Mouse (Mus musculus): ENCODE data around the gene Krt73.

Krt73 gene

DNA sequence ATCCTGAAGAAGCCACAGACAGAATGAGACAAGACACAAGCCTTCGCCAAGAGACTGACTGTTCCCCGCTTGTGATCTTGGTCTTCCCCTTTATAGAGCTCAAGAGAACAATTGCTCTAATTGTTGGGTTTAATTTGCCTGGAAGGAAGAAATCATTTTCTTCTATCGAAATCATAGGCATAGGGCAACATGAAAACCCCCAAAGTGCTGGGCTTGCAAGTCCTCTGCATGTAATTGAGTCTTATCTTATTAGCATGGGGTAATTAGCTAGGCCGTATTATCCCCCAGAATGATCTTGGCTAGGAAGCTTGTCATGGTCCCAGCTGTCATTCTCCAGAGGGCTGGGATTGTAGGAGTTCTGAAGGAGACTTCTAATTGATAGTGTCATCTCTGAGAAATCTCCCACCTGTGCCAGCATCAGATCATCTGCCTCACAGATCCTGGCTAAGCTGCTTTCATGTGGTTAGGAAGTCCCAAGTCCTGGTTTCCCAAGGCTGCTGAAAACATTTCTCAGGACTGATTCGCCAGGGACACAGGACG is at the start of gene Krt73:
Gene Krt73, minus strand, starts transcription at position 51 of the 540 bp plus-strand sequence.
- in situ Hi-C loops (cut with MboI, MseI): loop anchor here in 1 of 2 experiments (10.0 kb wide), 1 partner anchor 988 kb away; no protein-coding TSS in a partner anchor

DNA sequence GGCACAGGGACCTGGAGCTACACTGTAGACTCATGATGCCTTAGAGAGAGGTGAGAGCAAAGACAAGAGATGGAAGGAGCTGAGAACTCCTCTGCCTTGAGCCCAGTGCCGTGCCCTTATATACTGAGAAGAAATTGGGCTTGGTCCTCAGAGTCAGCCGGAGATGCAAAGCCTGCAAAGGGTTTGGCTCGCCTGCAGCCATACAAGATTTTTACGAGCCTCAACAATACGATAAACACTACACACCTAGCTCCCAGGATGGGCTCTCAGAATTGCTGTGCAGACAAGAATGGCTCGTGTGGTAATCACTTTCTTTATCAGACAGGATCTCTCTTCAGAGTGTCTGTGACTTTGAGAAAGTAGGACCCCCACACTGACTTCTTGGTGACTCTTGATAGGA is 48.5 kb upstream of the Krt73 start, which contains the start of gene Krt1:
Gene Krt1, minus strand, starts transcription at position 101 of the 400 bp plus-strand sequence.
- in situ Hi-C loops (cut with MboI, MseI): no loop called here

DNA sequence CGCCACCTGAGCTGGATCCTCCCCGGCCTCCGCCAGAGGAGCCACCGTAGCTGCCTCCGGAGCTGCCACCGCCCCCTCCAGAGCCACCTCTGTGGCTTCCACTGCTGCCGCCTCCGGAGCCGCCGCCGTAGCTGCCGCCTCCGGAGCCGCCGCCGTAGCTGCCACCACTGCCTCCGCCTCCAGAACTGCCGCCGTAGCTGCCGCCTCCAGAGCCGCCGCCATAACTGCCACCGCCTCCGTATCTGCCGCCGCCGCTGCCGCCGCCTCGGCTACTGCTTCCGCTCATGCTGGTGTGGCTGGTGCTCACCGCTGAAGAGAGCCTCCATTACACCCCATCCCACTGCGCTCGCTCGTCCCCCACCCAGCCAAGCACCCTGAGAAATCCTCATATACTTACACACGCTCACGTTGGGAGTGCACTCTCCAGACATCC is 43.8 kb upstream of the Krt73 start:
- in situ Hi-C loops (cut with MboI, MseI): no loop called here

DNA sequence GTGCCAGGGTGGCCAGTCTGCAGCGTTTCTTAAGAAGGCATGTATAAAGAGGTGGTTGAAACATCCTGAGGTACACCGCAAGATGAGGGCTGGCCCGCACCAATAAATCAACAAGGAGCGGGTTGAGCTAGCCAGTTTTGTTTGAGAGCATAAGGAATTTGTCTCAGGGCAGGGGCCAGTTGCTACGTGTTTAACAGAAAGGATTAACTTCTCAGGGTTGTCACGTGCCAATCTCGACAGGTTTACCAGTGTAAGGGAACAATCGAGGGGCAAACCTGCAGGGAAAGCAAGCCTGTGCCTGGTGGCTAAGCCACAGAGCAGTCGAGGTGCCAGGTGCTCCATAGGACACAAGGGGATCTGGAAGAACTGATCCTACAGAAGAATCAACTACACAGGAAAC is 41.0 kb upstream of the Krt73 start:
- in situ Hi-C loops (cut with MboI, MseI): loop anchor here in 1 of 2 experiments (5.0 kb wide), 1 partner anchor 219 kb away; no protein-coding TSS in a partner anchor

DNA sequence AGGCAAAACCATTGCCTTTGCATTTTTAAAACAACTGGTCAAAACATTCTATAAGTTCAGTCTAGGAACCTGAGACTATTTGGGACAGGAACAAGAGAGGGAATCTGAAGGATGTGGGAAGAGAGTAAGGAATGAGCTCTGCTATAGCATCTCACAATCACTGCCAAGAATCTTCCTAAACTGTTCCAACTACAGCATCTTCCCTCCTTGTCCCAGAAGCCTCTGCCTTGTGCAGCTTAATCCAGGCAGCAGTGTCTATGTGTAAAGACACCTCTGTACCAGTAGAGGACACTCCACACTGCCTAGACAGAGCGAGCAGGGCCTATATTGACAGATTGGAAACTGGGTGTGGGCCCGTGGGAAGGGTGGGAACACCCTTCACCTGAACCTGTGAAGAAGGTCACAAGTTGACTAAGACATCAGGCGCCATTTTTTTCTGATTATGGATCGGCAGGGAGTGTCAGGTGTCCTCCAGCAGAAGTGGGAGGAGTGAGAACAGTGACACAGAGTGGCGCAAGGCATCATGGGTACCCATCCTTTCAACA is 32.7 kb upstream of the Krt73 start:
- in situ Hi-C loops (cut with MboI, MseI): no loop called here

DNA sequence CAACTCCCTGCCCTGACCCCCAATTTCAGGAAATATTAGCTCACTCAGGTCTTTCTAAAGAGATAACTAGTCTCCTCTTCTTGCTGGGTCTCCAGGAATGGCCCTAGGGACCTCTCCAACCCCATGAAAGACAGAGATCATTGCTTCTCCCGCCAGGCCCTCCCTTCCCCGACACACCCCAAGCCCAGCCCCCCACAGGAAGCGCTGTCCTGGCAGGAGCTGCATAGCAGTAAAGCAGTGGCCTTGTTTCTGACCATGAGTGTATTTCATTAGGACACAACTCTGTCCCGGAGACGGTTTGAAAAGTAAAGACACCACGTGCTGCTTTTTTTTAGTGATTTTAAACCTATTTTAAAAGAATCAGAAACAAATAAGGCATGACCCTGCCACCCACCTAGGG is 31.0 kb upstream of the Krt73 start:
- in situ Hi-C loops (cut with MboI, MseI): no loop called here

DNA sequence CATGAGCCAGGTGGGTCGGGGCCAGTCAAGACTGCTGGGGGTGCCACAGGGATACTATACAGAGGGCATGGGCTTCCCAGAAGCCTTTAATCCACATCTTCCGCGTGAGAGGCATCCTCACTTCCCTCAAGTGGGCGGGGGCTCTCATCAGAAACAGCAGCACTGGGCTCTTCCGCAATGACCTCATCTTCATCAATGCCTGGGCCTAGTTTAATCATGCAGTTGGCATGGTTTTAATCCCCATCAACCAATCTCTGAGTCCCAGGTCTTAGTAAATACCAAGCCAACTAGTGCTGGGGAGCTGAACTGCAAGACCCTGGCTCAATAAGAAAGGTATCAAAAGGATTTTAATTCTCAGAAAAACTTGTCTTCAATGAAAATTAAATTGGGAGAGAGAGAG is 27.3 kb upstream of the Krt73 start:
- in situ Hi-C loops (cut with MboI, MseI): no loop called here

DNA sequence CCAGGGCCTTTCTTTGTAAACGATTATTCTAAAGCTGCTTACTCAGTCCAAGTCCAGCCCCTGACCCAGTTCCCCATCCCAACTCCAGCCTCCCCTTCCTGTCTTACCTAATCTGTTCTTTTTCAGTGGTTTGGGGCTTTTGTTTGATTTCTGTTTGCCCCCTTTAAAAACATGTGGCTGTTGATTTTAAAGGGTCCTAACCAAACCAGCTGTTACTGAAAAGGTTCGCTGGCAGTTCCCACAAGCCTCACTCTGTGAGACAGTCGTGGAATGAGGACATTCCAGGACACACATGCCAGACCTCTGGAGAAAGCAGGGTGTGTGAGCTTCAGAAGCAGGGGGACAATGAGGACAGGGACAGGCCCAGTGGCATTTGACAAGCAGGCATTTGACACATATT is 19.6 kb upstream of the Krt73 start:
- in situ Hi-C loops (cut with MboI, MseI): no loop called here

DNA sequence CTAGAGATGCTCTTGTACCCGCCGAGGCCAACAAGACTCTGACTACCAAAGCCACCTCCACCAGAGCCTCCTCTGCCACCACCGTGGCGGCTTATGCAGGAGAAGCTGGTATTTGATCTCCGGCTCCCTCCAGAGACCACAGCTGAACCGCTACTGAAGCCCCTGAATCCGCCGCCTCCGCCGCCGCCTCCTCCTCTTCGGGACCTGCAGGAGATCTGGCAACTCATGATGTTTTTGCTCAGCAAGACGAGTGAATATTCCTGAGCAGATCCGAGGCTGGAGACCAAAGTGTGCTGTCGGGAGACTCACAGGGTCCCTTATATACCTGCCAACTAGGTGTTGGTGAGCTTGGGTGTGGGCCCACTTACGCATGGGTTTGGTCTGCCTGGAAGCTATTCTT is 15.7 kb upstream of the Krt73 start, which contains the start of gene Krt2:
Gene Krt2, minus strand, starts transcription at position 295 of the 400 bp plus-strand sequence.
- in situ Hi-C loops (cut with MboI, MseI): no loop called here

DNA sequence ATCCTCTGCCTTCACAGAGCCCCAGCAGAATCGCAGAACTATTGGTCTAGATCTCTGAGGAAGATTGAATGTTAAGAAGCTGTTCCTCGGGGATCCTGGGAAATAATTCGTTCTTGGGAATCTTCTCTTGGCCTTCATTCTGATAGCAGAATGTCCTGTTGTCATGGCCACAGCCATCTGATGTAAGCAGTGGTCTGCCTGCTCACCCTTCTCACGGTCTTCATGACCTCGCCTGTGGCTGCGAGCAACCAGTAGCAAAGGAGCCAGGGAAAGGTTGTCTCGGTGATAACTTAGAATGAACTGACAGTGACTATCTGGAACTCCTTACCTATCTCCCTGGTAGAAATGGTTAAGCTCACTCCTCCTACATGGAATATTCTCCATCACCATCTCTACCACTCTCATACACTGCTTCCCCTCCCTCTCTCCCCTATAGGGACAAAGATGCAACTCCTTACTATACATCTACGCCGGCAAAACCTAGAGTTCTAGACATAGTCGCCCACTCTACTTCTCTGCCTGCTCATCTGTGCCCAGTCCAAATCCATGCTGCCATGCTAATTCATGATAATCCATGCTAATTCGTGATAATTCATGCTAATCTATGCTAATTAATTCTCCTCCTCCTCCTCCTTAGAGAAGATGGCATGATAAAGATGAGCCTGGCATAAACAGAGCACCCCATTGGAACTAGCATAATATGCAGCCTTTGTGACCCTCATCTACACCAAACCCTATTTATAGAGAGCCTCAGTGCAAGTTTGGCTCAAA is 1.1 kb upstream of the Krt73 start:
- in situ Hi-C loops (cut with MboI, MseI): loop anchor here in 1 of 2 experiments (10.0 kb wide), 1 partner anchor 988 kb away; no protein-coding TSS in a partner anchor

DNA sequence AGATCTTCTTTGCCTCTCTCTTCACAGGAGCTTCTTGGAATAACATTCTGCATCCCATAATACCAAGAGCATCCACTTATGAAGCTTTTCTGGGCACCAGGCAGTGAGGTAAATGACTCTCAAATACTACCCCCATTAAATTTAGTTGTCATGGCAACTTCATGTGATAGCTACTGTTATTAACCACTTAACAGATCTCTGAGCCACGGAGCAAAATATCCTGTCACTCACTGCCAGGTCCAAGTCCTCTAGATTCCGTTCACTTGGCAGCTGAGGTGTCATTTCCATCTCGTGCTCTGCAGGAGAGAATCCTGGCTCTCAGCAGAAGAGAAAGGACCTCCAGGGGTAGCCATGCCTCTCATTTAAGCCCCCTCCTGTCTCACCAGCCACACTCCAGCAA is 11.3 kb downstream of the Krt73 start:
- in situ Hi-C loops (cut with MboI, MseI): no loop called here

DNA sequence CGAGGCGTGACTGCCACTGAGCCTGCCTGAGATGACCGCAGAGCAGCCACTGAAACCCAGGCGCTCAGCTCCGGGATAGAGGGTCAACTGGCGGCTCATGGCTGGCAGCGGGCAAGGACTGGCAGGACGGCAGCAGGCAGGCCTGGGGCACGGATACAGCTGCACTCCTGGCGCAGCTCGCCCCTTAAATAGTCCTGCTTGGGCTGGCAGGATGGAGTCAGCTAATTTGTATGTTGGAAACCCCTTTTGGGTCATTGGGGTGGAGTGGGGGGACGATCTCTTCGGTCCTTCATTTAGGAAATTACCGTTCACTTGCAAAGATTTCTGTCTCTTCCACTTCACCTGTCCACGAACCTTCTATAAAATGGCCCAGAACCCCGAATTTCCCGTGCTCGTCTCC is 15.8 kb downstream of the Krt73 start, which contains the start of gene Krt72:
Gene Krt72, minus strand, starts transcription at position 101 of the 400 bp plus-strand sequence.
- in situ Hi-C loops (cut with MboI, MseI): no loop called here

DNA sequence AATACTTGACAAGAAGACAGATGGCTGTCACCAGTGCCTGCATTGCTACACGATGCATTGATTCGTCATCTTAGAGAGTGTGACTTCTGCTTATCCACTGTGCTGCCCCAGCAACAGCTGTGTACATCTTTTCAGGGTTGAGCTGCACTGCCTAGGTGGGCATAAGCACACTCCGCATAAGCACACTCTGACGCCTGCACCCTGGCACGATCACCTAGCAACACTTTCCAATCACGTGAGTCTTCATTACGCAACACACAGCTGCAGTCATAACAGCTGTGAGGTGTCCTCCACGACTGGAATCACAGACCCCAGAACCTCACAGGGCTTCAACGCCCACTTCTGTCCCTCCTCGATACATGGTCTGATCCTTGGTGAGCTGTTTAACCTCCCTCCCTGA is 28.7 kb downstream of the Krt73 start:
- in situ Hi-C loops (cut with MboI, MseI): loop anchor here (5.0 to 25.0 kb wide), 3 partner anchors 189 to 291 kb away; partner anchors contain the start of gene Krt78 (in 1 of the 2)

DNA sequence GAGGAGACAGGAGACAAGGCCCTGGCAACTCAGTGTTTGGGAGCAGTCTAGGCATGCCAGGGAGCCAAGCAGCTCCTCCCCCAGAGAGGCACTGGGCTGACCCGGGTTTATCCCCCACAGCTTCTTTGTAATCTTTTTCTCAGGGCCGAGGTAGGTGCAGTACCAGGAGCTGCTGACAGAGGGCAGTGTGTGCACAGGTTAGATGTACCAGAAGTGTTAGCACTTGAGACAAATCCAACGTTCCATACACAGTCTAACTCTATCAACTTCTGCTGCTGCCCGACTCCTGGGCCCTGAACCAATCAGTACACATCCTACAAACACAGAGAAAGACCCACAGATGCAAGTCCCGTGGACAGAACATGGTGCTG is 29.4 kb downstream of the Krt73 start:
- in situ Hi-C loops (cut with MboI, MseI): loop anchor here (5.0 to 25.0 kb wide), 3 partner anchors 190 to 292 kb away; partner anchors contain the start of gene Krt78 (in 1 of the 2)

DNA sequence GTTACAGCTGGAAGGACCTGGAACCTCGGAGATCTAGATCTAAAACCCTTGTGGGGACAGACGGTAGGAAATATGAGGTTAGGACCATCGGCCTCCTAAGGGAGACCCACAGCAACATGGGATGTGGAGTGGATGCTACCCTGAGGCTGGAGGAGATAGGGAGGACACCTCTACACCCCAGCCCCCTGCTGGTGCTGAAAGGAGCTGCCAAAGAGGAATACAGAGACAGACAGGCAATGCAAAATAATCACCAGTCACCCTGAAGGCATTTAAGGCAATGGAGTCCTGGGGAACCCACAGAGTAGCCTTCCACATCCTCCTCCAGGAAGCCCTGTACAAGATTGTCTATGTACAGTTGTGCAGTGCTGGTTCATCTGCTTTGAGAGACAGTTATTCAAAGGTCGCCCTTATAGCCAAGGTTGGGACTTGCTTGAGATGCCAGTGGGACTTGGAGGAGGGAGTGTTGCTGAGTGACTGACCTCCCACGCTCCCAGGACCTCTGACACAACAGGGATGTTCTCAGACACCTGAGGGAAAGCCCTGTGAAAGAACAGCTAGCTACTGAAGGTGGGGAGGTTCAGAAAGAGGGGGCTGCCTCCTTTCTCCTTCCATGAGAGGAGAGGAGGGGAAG is 30.0 kb downstream of the Krt73 start:
- in situ Hi-C loops (cut with MboI, MseI): loop anchor here (5.0 to 25.0 kb wide), 3 partner anchors 190 to 293 kb away; partner anchors contain the start of gene Krt78 (in 1 of the 2)

DNA sequence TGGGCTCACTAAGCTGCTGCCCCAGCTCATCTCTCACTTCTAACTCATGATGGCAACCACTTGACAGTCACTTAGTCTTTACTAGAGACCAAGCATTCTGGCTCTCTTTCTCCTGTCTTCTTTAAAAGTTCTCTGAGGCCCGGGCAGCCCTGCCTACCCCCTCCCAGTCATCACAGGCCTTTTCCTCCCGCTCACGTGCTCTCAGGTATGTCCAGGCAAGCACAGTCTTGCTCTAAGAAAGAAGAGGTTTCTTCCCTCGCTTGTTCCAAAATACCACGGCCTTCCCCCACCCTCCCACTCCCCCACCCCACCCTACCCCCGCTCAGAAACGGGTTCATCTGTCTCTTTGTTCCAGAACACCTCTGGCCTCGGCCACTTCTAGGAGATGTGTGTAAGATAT is 31.9 kb downstream of the Krt73 start:
- in situ Hi-C loops (cut with MboI, MseI): loop anchor here (5.0 to 25.0 kb wide), 3 partner anchors 192 to 295 kb away; partner anchors contain the start of gene Krt78 (in 1 of the 2)
